Mouse (Mus musculus): Measurements from ENCODE around the gene Osbpl8. TPM values are rescaled to one million over a fixed set of nuclear protein-coding genes. Genes with fewer than 3 reads are reported as not detected.
A peak's percentile ranks its signal among the peaks of the same experiment; 100 is the strongest.

Osbpl8 gene
- polyA plus RNA-seq, 1 experiment from 2014 or later: 16.1 TPM

DNA sequence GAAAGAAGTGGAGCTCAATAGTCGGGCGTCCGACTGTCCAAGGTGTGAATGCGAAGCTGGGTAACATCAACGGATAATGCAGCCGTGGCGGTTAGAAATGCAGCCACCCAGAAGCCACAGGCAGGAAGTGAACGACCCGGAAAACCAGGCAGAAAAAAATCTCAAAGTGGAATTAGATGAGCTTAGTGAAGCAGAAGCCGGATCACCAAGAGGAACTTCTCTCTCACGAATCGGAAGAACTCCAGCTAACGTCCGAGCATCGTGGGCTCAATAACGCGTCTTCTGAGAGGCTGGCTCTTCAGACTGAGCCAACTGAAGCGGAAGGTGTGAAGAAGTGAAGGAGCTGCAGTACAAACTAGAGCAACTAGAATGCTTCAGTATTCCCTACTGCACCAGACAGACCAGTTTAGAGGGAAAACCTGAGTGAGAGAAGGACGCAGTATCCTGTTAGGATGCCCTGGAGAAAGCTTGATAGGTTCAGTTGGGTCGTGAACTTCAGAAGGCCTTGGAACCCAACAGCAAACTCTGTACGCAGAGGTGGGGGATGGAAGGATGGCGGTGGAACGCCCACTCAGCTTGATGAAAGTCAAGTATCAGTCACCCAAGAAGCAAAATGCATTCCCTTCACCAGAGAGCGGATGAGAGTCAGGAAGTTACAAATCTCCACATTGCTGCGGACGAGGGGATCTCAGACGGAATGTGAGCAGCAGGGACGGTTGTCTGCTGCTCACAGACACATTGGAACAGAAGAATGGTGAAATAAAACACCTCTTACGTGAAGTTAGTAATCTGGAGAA lies 8.0 kb upstream of the Osbpl8 start:
- H3K4me2 ChIP-seq: no peak overlapping the region
- no peak overlapping the region for H3K4me3 ChIP-seq
- H3K36me3 ChIP-seq: no peaks in the 10 kb centered on the region
- H3K9me3 ChIP-seq: no peaks in the 10 kb centered on the region
- no peak overlapping the region for H3K9ac ChIP-seq
- no peak overlapping the region for H3K27ac ChIP-seq (replicated peaks)
- no peaks in the 10 kb centered on the region for H3K27me3 ChIP-seq
- WGBS: 90% methylated on average over 29 of the region's 29 CpGs
- no peak for ATAC-seq (ENCODE audit: low FRiP score, low read depth)
- H3K4me1 ChIP-seq (replicated peaks): no peaks in the 10 kb centered on the region

GRCm38 (mm10) chr10:111157241-111157659 lies 7.3 kb upstream of the Osbpl8 start:
- WGBS: 89% methylated on average over 7 of the region's 7 CpGs
- H3K4me3 ChIP-seq: no peak overlapping the region
- H3K9ac ChIP-seq: no peak overlapping the region
- no peaks in the 10 kb centered on the region for H3K9me3 ChIP-seq
- H3K27me3 ChIP-seq: no peaks in the 10 kb centered on the region
- no peak overlapping the region for H3K27ac ChIP-seq (replicated peaks)
- no peak for ATAC-seq (ENCODE audit: low FRiP score, low read depth)
- H3K4me2 ChIP-seq: no peak overlapping the region
- no peaks in the 10 kb centered on the region for H3K4me1 ChIP-seq (replicated peaks)
- H3K36me3 ChIP-seq: no peaks in the 10 kb centered on the region

- WGBS: 76% methylated on average over 5 of the region's 5 CpGs
- ATAC-seq (ENCODE audit: low FRiP score, low read depth): no peak
- no peak overlapping the region for H3K4me2 ChIP-seq
- H3K27ac ChIP-seq (replicated peaks): no peak overlapping the region
- peaks cover 9% of the 10 kb centered on the region; the same call in 1 of the 2 replicates for H3K4me1 ChIP-seq (replicated peaks)
- H3K27me3 ChIP-seq: no peaks in the 10 kb centered on the region
- no peak overlapping the region for H3K4me3 ChIP-seq
- no peak overlapping the region for H3K9ac ChIP-seq
- no peaks in the 10 kb centered on the region for H3K36me3 ChIP-seq
- H3K9me3 ChIP-seq: no peaks in the 10 kb centered on the region
Measured at GRCm38 (mm10) chr10:111159789-111160522, 4.6 kb upstream of the Osbpl8 start.

DNA sequence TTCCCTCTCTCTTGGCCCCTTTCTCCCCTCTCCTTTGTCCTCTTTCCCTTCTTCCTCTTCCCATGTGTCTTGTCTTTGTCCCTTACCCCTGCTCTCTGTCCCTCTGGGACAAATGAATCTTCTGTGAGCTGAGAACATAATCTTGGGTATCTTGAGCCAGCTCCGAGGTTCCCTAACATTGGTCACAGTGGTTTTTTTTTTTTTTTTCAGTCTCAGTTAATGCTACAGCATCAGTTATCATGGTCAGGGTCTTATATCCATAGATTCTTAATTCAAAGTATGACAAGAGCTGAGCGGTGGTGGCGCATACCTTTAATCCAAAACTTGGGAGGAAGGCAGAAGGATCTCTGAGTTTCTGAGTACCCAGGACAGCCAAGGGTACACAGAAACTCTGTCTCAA lies 4.0 kb upstream of the Osbpl8 start:
- no peaks in the 10 kb centered on the region for H3K36me3 ChIP-seq
- WGBS: 84% methylated on average over 3 of the region's 3 CpGs

DNA sequence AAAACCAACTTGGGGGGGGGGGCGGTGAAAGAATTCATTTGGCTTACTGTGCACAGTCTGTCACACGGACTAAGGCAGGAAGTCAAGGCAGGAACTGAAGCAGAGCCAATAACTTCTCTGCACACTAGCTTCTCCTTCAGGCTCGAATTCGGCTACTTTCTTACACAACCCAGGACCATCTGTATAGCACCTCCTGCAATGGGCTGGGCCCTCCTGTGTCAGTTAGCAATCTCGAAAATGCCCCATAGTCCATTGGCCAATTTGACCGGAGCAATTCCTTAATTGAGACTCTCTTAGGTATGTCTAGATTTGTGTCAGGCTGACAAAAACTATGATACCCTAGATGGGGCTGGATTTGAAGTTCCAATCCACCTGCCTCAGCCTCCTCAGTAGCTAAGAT lies 3.2 kb upstream of the Osbpl8 start:
- no peak for ATAC-seq (ENCODE audit: low FRiP score, low read depth)

More for the DNA sequence above, 4.0 kb upstream of the Osbpl8 start:
- H3K27ac ChIP-seq (replicated peaks): no peak overlapping the region
- no peak overlapping the region for H3K4me3 ChIP-seq
- H3K9me3 ChIP-seq: no peaks in the 10 kb centered on the region
- ATAC-seq (ENCODE audit: low FRiP score, low read depth): no peak
- H3K4me2 ChIP-seq: no peak overlapping the region
- no peaks in the 10 kb centered on the region for H3K27me3 ChIP-seq
- peaks cover 9% of the 10 kb centered on the region; the same call in 1 of the 2 replicates for H3K4me1 ChIP-seq (replicated peaks)
- no peak overlapping the region for H3K9ac ChIP-seq

DNA sequence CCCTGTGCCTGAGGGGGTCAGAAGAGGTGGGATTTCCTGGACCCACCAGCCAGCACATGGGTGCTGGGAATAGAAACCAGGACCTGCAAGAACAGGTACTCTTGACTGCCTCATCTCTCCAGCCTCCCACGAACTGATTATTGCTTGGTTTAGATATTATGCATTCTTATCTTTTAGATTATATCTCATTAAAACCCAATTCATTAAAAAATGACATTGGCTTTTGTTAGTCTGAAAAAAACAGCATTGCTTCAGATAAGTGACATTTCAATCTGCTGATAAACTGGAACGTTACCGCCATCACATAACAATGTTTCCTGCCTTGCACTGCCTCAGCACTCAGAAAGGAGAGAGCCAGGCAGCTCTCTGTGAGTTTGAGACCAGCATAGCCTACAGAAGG lies 1.5 kb upstream of the Osbpl8 start:
- Histone ChIP-seq H3K4me2 (no peak overlapping the region), H3K27me3 (no peaks in the 10 kb centered on the region), H3K4me1 (replicated peaks) (peaks cover 19% of the 10 kb centered on the region), H3K9ac (no peak overlapping the region), H3K9me3 (no peaks in the 10 kb centered on the region), H3K36me3 (no peaks in the 10 kb centered on the region), H3K27ac (replicated peaks) (no peak overlapping the region), H3K4me3 (no peak overlapping the region)
- no peak for ATAC-seq (ENCODE audit: low FRiP score, low read depth)
- WGBS: 80% methylated on average over 3 of the region's 3 CpGs

More for the DNA sequence above, 3.2 kb upstream of the Osbpl8 start:
- H3K27ac ChIP-seq (replicated peaks): no peak overlapping the region
- no peak overlapping the region for H3K4me2 ChIP-seq
- no peaks in the 10 kb centered on the region for H3K9me3 ChIP-seq
- H3K9ac ChIP-seq: no peak overlapping the region
- H3K27me3 ChIP-seq: no peaks in the 10 kb centered on the region
- 91% methylated on average over 6 of the region's 6 CpGs for WGBS
- H3K36me3 ChIP-seq: no peaks in the 10 kb centered on the region
- H3K4me3 ChIP-seq: no peak overlapping the region
- peaks cover 15% of the 10 kb centered on the region for H3K4me1 ChIP-seq (replicated peaks)

DNA sequence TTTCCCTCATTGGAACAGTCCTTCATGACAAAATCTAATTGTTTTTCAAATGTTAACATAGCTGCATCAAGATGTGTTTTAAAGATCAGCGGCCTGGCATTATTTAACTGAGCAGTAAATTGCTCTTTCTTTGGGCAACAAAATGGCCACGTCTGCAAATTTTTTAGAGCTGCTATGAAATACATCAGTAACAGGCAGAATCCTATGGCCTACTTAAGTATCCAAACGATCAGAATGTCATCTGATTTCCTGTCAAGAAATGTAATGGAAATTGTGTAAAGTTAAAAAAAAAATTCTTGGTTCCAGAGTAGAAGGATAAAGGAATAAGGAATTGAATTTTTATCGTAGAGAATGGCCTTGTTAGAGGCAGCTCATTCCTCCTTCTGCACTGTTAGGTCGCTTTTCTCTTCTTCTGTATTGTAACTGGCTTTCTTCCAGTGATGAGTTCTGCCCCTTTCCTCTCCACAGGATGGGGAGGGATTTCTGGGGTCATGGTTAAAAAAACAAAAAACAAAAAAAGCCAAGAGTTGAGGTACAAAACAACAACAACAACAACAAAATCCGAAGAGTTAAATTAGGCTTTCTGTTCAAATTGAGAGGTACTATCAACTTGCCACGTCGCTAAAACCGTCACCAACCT lies 831 bp upstream of the Osbpl8 start:
- Histone ChIP-seq H3K4me1 (replicated peaks) (peaks cover 19% of the 10 kb centered on the region), H3K4me3 (peak overlapping the region; percentile 87), H3K4me2 (peak overlapping the region; percentile 60), H3K27me3 (no peaks in the 10 kb centered on the region), H3K36me3 (no peaks in the 10 kb centered on the region), H3K9ac (0 out of 2 replicates have a peak overlapping the region, but pooled peaks have one; percentile 64), H3K9me3 (no peaks in the 10 kb centered on the region), H3K27ac (replicated peaks) (peak overlapping the region; percentile 92)
- WGBS: 29% methylated on average over 9 of the region's 9 CpGs
- ATAC-seq (ENCODE audit: low FRiP score, low read depth): no peak

DNA sequence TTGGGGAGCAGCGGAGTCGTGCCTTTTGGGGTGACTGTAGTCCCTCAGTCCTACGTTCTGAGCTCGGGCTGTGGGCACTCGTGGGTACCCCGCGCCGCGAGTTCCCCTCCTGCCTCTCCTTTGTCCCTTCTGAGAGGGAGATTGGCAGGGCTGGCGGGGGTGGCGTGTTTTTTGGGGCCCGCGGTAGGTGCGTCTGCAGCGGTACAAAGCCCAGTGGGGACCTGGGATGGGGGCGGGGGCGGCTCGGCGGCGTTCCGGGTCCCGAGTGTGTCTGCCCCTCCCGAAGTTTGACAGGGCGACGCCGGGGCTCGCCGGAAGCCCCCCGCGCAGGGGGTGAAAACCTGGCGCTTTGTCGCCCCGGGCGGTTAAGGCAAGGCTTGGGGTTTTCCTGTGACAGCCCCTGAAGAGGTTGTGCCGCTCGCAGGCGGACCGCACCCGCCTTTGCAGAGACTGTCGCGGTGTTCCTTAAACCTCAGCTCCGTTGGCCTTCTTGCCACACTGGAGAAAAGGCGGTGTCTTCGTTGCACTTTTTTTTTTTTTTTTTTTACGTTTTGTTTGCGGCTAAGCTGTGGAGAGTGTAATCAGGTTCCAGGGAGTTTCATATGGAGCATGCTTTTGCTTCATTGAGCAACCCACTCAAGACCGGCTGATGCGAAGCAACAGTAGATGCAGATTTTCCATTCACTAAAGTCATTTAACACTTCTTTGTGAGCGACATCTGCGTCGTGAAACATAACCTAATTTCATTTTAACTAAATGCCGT lies 848 bp downstream of the Osbpl8 start:
- H3K9ac ChIP-seq: peak overlapping the region; percentile 93
- H3K36me3 ChIP-seq: no peaks in the 10 kb centered on the region
- peak overlapping the region; percentile 60 for H3K4me2 ChIP-seq
- no peaks in the 10 kb centered on the region for H3K9me3 ChIP-seq
- H3K27me3 ChIP-seq: no peaks in the 10 kb centered on the region
- H3K27ac ChIP-seq (replicated peaks): peak overlapping the region; percentile 92
- WGBS: under 1% methylated on average over 52 of the region's 52 CpGs
- peak; percentile 2 for ATAC-seq (ENCODE audit: low FRiP score, low read depth)
- peaks cover 19% of the 10 kb centered on the region for H3K4me1 ChIP-seq (replicated peaks)
- H3K4me3 ChIP-seq: peak overlapping the region; percentile 87

- H3K4me3 ChIP-seq: peak overlapping the region; percentile 87
- no peak overlapping the region; the same call in 1 of the 2 replicates for H3K27ac ChIP-seq (replicated peaks)
- H3K4me1 ChIP-seq (replicated peaks): peaks cover 19% of the 10 kb centered on the region
- peak overlapping the region; percentile 60 for H3K4me2 ChIP-seq
- H3K9me3 ChIP-seq: no peaks in the 10 kb centered on the region
- no peaks in the 10 kb centered on the region for H3K27me3 ChIP-seq
- ATAC-seq (ENCODE audit: low FRiP score, low read depth): no peak
- H3K36me3 ChIP-seq: no peaks in the 10 kb centered on the region
- peak overlapping the region; percentile 93 for H3K9ac ChIP-seq
- WGBS: 41% methylated on average over 4 of the region's 4 CpGs
Measured at GRCm38 (mm10) chr10:111166057-111166841, 1.7 kb downstream of the Osbpl8 start.

DNA sequence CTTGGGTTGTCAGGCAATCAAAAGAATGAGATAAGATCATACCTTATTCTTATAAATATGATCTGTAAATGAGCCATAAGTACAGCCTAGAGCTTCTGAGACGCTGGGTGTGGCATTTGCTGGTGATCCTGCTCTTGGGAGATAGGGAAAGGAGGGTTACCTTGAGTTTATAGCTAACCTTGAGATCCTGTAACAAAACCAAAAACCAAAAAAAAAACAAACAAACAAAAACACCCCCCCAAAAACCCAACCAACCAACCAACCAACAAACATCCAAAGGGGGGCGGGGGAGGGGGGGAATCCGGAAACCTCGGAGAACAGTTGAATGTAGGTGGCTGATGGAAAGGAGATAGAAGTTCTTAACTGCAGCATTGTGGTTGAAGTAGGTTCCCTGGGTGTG lies 2.9 kb downstream of the Osbpl8 start:
- ATAC-seq (ENCODE audit: low FRiP score, low read depth): no peak
- Histone ChIP-seq H3K4me1 (replicated peaks) (peaks cover 19% of the 10 kb centered on the region), H3K4me3 (no peak overlapping the region), H3K9me3 (no peaks in the 10 kb centered on the region), H3K27ac (replicated peaks) (no peak overlapping the region), H3K4me2 (no peak overlapping the region), H3K9ac (no peak overlapping the region), H3K27me3 (no peaks in the 10 kb centered on the region), H3K36me3 (no peaks in the 10 kb centered on the region)
- 95% methylated on average over 4 of the region's 4 CpGs for WGBS

GRCm38 (mm10) chr10:111168305-111168704 lies 3.8 kb downstream of the Osbpl8 start:
- Histone ChIP-seq H3K9me3 (no peaks in the 10 kb centered on the region), H3K4me1 (replicated peaks) (peaks cover 19% of the 10 kb centered on the region), H3K4me3 (no peak overlapping the region), H3K27ac (replicated peaks) (no peak overlapping the region), H3K9ac (no peak overlapping the region), H3K36me3 (no peaks in the 10 kb centered on the region), H3K4me2 (no peak overlapping the region), H3K27me3 (no peaks in the 10 kb centered on the region)
- WGBS: 85% methylated on average over 3 of the region's 3 CpGs
- ATAC-seq (ENCODE audit: low FRiP score, low read depth): no peak
